Mouse (Mus musculus) G1E (cell line): ENCODE measurements around the gene Srrm3.

Source experiments
- CTCF ChIP-seq: IDR thresholded peaks from 2 replicates; pipeline ENCODE4 v1.5.1; 2012; ENCODE audit warnings: low read depth, low read length, inconsistent platforms, mixed read lengths
- GATA1 ChIP-seq: IDR thresholded peaks from 2 replicates; pipeline ENCODE4 v1.6.1; 2012; ENCODE audit warnings: borderline replicate concordance, low read length, inconsistent platforms, mixed read lengths
- TAL1 ChIP-seq: conservative IDR thresholded peaks from 2 replicates; pipeline ENCODE4 v1.6.1; 2012; ENCODE audit warnings: low read depth, low read length, inconsistent platforms, mixed read lengths

DNA sequence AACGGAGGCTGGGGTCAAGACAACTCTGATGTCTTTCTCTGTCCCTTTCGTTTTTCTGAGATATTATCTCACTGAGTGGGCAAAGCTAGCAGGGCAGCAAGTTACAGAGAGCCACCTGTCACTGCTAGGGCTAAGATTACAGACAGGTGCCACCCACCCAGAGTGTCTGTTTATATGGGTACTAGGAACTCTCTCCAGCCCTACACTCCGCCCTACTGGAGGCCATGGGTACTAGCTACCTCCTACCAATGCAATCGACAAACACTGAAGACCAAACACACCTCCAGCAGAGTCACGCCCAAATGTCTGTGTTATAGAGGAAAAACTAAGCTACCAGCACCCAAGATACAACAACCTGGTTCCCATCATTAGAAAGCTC, 111.4 kb downstream of the Srrm3 start:
- no peak for TF ChIP-seq CTCF
- TF ChIP-seq GATA1, result no peak
- no peak for TF ChIP-seq TAL1
